Mouse (Mus musculus) stomach, adult 2 months (tissue): ENCODE results near the gene Gm17657. TPM values are rescaled to one million over a fixed set of nuclear protein-coding genes. Genes with fewer than 3 reads are reported as not detected.

Experiments used
- polyA plus RNA-seq: library from polyadenylated mRNA; depleted of rRNA; stranded (reverse); fragments of >200 nt; gene quantifications from 2 replicates; pipeline ENCODE4 v1.2.3, GENCODE M21; 2012; rRNA removed

The Gm17657 gene
- polyA plus RNA-seq: 0.30 TPM in 1 of 2 replicates, not detected in the other

GRCm38 (mm10) chr17:29549543-29550428 is at the start of gene Gm17657, which contains the start of gene Tbc1d22b:
TSS of gene Gm17657 (minus strand) at chr17:29549638.
TSS of gene Tbc1d22b (plus strand) at chr17:29549785.

GRCm38 (mm10) chr17:29552162-29552732 is 2.8 kb upstream of the Gm17657 start, which contains the start of gene Tmem217:
TSS of gene Tmem217 (minus strand) at chr17:29552385.

GRCm38 (mm10) chr17:29490713-29491581 is 58.5 kb downstream of the Gm17657 start, which contains the start of gene Pim1:
TSS of gene Pim1 (plus strand) at chr17:29490753.

Other genes starting within 250 kb of the Gm17657 start
- 20.8 and 25.7 TPM in 2 replicates for gene Pi16, start 232.0 kb downstream of the Gm17657 start, polyA plus RNA-seq
- 203 and 285 TPM in 2 replicates for gene Mtch1, start 201.7 kb downstream of the Gm17657 start, polyA plus RNA-seq
- 5.7 and 8.9 TPM in 2 replicates for gene Fgd2, start 188.7 kb downstream of the Gm17657 start, polyA plus RNA-seq
- gene Pim1, start 58.9 kb downstream of the Gm17657 start, polyA plus RNA-seq: 18.1 and 45.7 TPM in 2 replicates
- gene Tbc1d22b, start 147 bp upstream of the Gm17657 start, polyA plus RNA-seq: 11.8 and 12.8 TPM in 2 replicates
- gene Tmem217, start 2.7 kb upstream of the Gm17657 start, polyA plus RNA-seq: 0.16 TPM in 1 of 2 replicates, not detected in the other
- 8.6 and 8.9 TPM in 2 replicates for gene Rnf8, start 65.2 kb upstream of the Gm17657 start, polyA plus RNA-seq
- gene Gm28043, start 65.2 kb upstream of the Gm17657 start, polyA plus RNA-seq: 0.03 and 0.08 TPM in 2 replicates
- gene Cmtr1, start 111.0 kb upstream of the Gm17657 start, polyA plus RNA-seq: 4.8 and 5.0 TPM in 2 replicates
- gene Ccdc167, start 167.4 kb upstream of the Gm17657 start, polyA plus RNA-seq: 1.5 and 2.3 TPM in 2 replicates